Mouse (Mus musculus) monocyte, adult 2 months (primary cell): ENCODE data around the gene Tnfrsf13c.

ENCODE experiments used
- DNase-seq, 2 experiments: peaks; one replicate each; pipeline ENCODE4 v3.0.0; 2022; ENCODE audit warnings: low spot score in 2 of 2, low read depth in 1 of 2

Gene Tnfrsf13c

DNA sequence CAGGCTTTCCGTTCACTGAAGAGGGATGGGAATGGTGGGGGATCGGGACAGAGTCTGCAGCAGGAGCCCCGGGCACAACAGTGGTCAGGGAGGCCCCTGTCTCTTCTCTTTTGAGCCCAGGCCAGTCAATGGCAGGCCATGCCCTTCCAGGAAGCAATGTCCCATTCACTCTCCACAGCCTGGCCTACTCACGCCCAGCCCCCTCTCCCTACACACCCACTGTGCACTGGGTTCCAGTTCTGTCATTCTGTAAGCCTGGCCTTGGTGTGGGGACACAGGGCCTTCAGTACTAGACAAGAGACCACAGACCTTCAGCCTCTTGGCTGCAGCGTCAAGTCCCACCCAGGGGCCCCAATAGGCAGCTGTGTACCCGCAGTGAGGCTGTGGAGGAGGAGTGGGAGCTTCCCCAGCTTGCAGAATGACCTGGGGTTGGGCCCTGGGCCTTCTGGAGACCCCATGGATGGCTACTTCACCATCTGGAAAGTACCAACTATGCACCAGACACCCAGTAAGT is 6.0 kb upstream of the Tnfrsf13c start:
- no peak for DNase-seq

DNA sequence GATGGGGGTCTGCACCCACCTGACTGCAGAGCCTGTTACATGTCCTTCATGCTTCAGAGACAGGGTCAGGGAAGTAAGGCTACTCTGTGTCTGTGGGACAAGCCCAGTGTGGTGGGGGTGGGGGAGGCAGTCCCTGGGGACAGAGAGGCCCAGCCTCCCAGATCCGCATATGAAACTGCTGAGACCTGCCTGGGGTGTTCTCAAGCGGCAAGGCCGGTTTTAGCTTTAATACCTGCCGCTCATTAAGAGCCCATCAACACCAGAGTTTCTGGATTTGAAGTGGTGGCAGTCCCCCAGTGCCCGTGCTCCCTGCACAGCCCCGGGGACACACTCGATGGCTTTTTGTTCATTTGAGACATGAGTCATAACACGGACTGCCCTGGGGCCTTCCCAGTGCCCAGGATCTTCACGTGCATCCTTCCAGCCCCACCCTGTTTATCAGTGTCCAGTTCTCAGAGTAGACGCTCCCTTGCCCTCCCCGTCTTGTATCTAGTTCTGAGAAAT is 5.4 kb upstream of the Tnfrsf13c start:
- DNase-seq = no peak

DNA sequence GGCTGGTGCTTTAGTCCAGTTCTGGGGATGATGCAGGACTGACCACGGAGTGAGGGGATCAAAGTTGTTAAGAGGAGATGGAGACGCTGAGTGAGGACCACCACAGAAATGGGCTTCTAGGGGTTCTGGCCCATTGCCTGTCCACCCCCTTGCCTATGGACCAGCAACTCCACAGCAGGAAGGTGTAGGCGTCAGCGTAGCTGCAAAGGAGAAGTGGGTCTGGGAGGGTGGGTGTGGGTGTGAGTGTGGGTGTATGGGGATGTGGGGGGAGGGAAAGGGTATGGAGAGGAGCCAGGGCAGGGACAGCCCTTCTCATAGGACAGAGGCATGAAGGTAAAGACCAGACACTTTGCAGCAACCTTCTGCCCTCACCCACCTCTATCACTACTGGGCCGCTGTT is 1.6 kb upstream of the Tnfrsf13c start:
- no peak for DNase-seq

DNA sequence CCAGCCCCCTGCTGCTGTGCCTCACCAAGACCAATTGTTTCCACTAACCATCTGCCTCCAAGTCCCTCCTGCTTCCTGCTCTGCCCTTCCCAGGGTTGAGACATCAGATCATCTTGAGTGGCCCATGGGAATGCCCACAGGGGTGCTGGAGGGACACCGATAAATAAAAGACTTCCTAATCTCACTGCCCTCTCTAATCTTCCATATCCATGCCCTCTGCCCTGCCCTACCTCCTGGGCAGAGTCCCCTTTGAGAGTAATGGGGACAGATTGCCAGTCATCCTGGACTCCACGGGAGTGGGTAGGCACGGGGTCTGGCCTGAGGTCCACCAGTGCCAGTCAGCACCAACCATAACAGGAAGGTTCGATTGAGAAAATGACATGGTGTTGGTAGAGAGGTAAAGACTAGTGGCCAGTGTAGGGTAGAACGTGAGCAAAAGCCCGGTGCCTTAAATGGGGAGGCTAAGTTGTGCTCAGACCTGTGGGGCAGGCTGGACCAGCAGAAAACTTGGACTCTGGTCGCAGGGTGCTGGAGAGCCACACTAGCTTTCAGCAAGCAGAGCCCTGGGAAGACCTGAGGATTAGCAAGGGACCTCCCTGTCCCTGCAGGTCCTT is 540 bp upstream of the Tnfrsf13c start:
- DNase-seq = no peak

DNA sequence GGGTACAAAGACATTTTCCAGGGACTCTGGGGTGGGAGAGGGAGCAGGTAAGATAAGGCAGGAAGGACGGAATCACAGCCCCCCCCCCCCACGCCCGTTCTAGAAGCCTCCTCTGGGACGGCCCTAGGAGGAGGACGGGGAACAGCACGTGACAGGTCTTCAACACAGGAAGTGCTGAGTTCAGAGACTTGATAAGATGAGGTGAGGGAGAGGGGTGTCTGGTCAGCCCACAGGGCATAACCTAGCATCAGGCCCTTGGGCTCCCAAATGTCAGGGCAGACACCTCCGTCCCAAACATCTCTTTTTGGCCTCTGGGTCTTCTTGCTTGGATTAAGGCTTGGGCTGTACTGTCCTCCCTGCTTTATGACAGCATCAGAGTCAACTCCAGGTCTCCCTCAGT is 918 bp downstream of the Tnfrsf13c start:
- no peak for DNase-seq

DNA sequence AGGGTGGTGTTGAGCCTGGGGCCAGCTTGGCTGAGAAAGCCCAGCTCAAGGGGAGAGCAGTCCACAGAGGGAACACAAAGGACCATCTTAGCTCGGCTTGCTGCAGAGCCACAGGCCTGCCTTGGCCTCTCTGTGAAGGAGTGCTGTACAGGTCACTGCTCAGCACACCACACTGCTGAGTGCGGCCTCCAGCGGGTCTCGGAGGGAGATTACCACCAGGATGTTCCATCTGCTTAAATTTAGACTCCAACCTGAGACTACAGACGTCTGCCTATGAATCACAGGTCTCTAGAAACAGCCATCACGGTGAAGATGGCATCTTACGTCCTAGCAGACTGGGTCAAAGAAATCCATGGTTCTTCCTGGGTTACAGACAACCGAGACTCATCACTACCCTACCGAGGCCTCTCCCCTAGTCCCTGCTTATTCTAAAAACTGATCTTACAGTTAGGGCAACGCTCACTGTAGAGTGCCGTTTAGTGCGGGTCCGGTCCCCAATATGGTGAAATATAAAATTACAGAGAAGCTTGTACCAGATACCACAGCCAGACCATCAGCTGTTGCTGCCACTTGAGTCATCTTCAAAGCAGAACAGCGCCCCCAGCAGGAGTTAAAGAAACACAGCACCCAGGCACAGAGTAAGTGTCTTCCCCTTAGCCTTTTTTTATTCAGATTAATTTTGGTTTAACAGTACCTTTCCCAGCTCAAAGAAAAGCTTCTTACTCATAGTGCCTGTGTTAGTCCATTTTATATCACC is 2.9 kb downstream of the Tnfrsf13c start:
- DNase-seq = no peak

DNA sequence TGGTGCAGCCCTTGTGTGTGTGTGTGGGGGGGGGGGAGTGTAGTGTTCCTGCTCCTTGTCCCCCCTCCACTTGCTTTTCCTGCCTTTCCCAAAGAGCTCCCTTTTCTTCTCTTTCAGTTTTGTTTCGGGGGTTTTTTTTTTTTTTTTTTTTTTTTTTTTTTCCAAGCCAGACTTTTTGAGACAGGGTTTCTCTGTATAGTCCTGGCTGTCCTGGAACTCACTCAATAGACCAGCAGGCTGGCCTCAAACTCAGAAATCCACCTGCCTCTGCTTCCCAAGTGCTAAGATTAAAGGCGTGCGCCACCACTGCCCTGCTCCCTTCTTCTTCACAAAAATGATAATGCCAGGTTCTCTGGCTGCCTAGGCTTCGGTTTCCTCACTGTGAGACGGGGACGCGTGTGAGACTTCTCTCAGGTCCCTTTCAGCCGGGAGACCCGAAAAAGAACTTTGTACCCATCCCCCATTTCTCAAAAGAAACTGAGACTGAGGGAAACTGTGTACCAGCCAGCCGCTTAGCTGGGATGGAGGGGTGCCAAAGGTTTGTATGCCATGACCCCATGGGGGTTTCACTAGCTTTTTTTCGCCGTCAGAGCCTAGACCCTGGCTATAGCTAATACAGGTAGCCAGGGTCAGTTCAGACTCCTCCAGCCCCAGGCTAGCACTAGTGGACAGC is 4.0 kb downstream of the Tnfrsf13c start:
- no peak for DNase-seq

DNA sequence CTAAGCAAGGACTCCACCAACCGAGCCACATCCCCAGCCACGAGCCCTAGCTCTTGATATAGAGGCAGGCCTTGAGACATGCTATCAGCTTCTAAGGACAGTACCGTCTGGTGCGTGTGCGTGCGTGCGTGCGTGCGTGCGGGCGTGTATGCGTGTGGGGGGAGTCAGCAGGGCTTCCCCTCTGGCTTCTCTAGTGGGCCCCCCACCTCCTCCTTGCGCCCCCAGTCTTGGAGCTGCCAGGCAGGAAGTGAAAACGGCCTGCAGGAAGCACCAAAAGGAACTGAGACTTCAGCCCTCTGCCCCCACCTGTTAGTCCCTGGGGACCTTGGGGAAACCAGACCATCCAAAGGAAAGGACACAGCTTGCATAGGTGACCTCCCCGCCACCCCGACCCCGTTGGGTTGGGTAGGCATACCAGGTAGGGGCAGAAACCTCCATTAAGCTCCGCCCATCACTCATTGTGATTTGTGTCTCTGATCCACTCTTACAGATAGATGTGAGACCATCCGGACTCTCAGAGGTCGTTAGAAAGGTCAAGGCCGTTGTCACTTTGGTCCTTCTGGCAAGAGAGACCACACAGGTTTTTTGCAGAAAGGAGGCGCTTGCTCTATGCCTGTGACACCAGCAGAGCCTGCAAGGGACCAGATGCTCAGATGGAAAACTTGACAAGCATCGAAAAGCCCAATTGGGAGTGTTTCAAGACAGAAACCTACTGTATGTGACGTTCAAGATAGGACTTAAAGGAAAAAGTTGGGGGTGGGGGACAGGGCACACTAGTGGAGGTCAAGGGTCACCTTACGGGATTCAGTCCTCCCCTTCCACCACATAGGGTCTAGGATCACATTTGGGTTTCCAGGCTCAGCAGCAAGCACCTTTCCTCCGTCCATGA is 5.1 kb downstream of the Tnfrsf13c start:
- DNase-seq = no peak

DNA sequence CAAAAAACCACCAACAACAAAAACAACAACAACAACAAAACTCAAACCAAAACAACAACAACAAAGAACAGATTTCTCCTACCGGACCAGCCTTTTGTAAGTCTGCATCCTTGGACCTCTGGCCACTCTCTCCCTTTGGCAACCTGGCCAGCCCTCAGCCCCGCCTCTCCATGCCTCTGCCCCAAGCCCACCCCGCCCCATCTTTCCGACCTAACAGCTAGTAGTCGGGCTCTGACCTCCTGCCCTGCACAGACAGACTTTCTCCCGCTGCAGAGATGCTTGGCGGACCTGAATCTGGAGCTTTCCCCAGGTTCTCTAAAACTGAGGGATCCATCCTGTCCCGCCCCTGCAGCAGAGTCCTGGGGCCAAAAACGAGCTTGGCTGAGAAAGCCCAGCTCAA is 6.2 kb downstream of the Tnfrsf13c start:
- no peak for DNase-seq

DNA sequence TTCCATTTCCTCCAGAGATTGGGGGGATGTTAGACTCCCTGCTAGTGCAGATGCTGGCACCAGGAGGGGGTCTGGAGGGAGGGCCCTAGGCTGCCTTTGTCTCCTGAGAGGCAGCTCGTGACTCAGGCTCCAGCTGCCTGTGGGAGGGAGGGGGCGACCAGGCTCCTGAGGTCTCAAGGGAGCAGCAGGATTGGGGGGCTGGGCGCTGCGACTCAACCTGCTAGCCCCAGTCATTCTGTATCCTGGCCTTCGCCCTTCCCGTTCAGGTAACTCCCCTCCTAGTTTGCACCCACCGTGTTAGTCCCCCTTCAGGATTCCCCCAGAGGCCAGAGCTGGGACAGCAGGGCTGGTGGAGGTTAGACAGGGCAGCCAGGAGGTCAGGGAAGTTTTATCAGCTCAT is 7.1 kb downstream of the Tnfrsf13c start:
- DNase-seq = no peak

DNA sequence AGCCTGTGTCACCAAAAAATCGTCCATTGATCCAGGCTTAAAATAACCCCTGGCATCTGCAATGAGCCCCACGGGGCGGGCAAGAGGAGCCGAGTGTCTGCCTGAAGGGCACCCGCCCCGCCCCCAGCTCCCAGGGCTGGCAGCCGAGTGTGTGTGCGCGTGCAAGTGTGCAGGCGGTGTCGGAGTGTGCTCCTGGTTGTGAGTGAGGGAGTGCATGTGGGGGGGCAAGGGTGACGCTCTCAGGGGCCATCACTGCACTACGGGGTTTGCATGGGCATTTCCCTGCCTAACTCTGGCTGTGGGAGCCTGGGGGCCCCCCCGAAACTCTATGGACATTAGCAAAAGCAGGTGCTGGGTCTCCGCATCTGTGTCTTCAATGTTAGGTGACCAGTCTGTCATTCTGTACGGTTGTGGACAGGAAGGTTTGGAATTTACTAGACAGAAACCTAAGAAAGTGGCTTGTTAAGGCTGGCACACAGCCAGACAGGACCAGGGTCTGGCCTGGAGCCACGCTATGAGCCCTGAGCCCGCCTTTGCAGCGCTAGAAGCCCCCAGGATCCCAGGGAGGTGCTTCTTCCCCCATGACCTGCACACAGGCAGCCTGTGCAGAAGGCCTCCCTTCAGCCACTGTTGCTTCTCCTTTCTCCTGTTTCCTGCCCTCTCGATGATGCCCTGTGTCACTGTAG is 7.9 kb downstream of the Tnfrsf13c start:
- DNase-seq = no peak

DNA sequence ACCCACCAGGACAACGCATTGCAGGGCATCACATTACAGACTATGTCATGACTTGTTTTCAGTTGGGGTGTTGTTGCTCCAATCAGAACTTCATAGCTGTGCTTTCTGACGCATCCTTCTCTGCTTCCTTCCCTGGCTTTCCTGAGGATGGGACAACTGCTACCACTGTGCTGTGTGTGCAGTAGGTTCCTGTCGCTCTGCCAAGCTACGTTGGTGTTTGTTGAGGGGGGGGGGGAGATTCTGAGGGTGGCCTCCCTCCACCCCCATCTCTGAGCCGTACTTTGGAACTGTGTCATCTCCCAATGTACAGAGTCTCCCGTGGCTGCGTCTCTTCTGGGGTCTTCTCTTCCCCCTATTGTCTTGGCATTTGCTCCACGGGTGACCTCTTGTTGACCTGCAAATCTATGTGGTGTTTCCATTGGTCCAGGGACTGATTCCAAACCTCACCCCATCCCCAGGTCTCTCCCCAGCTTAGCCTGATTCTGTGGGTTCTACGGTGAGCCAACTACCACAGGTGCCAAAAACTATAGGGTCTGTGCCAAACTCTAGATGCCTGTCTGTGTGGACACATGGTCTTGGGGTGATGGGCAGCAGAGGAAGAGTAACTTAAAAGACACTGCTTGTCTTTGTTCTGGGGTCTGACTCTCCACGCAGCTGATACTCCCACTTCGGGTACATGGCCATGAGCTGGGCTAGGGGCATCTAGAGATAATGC is 8.7 kb downstream of the Tnfrsf13c start:
- DNase-seq = no peak

DNA sequence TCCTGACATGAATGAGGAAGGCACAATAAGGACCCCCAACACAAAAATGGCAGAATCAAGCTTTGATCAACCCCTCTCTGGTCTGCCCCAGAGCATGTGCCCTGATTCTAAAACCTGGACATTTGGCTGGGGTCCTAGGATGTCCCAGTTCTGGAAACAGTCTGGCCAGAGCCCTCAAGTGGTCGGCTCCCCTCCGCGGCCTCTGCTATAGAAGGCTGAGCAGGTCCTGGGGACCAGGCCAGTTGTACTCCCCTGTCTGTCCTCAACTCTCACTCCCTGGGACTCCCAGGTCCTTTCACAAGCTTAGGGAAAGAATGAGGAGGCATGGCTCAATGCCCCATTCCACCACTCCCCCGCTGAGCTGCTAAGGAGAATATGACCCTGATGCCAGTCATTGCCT is 10.9 kb downstream of the Tnfrsf13c start:
- DNase-seq = no peak

DNA sequence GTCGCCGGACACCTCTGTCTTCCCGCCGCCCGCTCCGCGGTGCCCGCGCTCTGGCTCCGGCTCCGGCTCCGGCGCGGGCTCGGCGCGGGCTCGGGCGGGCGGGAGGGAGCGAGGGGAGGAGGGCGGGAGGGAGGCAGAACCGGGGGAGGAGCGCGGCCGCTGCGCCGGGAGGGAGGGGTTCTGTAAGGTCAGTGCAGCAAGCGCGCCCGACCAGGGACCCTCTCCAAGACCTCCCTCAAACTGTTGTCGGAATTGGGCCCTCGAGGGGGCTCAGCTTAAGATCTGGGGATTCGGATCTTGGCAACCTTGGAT is 11.5 kb downstream of the Tnfrsf13c start, which contains the start of gene Shisa8:
Gene Shisa8, minus strand, starts transcription at position 64 of the 312 bp plus-strand sequence.
- DNase-seq = no peak

DNA sequence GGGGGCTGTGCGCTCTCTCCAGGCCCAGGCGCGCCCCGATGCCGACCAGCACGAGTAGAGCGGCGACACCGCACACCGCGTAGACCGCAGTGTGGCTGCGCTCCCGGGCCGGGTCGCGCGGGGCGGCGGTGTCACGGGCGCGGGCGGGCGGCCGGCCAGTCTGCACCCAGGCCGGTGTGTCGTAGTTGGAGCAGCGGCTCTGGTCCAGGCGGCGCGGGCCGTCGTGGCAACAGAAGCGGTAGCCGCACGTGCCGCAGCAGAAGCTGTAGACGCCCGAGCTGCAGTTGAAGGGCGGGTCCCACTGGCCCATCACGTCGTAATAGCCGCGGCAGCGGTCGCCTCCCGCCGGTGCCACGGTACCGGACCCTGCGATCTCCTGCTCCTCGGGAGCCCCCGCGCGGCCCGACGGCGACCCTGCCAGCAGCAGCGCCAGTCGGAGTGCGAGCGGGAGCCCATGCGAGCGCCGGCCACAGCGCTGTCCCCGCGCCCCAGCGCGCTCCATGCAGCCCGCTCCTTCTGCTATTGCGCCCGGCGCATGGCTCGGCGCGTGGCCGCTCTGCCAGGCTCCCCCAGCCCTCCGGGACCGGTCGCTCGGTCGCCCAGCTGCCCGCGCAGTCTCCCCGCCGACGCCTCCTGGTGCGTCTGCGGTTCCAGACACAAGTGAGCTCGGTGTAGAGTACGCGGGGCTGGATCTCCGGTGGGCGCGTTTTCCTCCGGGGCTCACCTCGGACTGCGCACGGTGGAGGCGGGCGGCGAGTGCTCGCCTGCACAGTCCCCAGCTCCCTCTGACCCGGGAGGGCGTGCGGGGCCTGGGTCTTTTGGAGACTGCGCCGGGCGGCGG is 12.0 kb downstream of the Tnfrsf13c start:
- DNase-seq = no peak

DNA sequence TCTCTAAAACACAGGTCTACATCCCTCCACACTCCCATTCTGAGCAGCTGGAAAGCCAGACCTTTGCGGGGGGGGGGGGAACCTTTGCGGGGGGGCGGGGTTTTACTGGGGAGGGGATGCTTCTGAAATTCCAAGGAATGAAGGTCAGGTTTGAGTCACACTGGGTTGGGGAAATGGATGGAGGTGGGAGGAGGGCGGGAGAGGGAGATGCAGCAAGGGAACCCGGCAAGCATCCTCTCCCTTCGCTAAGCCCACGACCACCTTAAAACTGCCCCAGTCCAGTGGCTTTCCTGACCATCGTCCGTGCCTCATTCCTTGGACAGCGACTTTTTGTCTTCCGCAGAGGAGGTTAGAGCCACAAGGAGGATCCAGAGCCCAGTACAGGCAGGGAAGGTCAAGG is 12.9 kb downstream of the Tnfrsf13c start:
- DNase-seq = no peak

DNA sequence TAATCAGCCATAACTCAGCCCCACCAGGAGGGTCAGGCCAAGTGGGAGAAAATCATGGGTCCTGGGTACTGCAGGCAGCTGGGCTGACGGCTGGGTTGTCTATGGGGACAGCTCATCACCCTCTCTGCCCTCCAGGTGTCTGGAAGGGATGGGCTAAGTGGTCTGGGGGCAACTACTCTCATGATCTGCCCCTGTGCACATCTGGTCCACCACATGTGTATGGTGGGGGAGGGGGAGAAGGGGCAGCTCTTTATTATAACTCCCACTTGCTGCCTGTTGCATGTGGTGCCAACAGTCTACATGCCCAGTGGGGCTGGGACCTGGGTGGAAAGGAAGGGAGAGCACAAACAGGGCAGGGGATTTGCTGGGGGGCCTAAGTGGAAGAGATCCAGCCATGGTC is 13.4 kb downstream of the Tnfrsf13c start:
- DNase-seq = no peak

DNA sequence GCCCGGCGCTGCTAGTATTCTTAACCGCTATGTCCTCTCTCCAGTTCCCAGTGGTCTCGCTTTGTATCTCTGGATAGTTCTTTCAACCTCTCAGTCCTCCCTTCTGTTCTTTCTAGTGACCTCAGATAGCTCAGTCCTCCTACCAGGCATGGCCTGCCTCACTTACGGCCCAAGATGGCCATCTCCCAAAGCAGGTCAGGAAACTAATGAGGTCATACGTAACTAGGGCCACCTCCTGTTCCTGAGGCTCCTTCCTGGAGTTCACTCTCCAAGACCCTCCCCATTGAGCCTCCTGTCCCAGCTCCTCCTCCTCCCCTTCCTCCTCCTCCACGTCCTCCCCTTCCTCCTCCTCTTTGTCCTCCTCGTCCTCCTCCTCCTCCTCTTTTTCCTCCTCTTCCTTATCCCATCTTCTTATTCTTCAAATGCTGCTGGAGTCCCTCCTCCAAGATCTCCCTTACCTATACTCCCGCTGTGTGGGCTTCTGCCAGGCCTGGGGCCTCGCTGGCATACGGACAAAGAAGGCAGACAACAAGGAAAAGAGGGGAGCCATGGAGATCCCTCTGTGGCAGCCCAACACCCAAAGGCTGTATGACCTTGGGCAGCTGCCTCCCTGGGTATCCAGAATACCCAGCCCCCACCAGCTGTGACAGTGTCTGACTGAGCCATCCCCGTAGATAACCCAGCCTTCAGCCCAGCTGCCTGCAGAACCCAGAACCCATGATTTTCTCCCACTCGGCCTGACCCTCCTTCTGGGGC is 14.7 kb downstream of the Tnfrsf13c start:
- DNase-seq = no peak
